In the genomic region with DNA sequence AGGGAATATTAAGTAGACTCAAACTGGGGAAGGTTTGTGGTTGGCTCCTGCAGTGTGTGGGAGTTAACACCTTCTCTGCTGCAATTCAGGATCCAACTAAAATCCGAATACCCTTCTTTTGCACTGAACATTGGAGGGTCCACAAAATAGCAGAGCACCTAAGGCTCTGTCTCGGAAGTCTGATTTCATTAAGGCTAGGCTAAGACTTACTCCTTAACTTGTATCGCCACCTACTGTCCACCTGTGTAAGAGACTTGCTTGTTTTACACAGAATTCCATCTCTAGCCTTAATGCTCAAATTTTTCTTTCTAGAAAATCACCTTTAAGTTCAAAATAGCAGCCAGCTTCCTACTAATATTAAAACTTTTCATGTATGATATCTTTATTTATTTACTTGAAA, we compare ENCODE assay signal across 9 mouse cellular contexts.
DNase-seq lines count a peak whose midpoint lies in the region; ATAC-seq lines count a peak whose summit lies in the region.
"Had no signal": no experiment of that assay in that cellular context is flagged by ENCODE, and none has a peak within 500 bp of the region (broad histone marks: within the 10 kb centered on the region; RNA-seq: fewer than 3 reads in every experiment).

No protein-coding gene starts in this region.

- peak; percentile 58 to 62 for DNase-seq in left cerebral cortex, postnatal 14 days (ENCODE audit: low spot score in 2 of 2)
- DNase-seq in left cerebral cortex, postnatal 4 days: no peak
- peak; percentile 28 for DNase-seq in ZHBTc4 (ENCODE audit: low read depth, low spot score)
- peak; percentile 63 for DNase-seq in embryonic facial prominence, embryonic 14.5 days (ENCODE audit: low spot score)
- DNase-seq in cerebellum, adult 18-20 months: no peak
- DNase-seq in left cerebral cortex, adult 8-10 months (ENCODE audit: low spot score in 2 of 2): no peak

- 8% methylated on average over 3 of the region's 3 CpGs for WGBS in embryonic facial prominence, embryonic 14.5 days
- 14% methylated on average over 3 of the region's 3 CpGs for WGBS in midbrain, embryonic 15.5 days

- no peak overlapping the region for H3K4me2 ChIP-seq in embryonic facial prominence, embryonic 14.5 days (ENCODE audit: low read depth, low read length)
- H3K4me2 ChIP-seq in midbrain, embryonic 15.5 days: no peak overlapping the region

- H3K27ac ChIP-seq in embryonic facial prominence, embryonic 14.5 days (replicated peaks; ENCODE audit: low read depth, low read length): no peak overlapping the region
- no peak overlapping the region for H3K27ac ChIP-seq in midbrain, embryonic 15.5 days

- no peak overlapping the region for H3K9ac ChIP-seq in embryonic facial prominence, embryonic 14.5 days (ENCODE audit: low read depth, low read length)
- H3K9ac ChIP-seq in midbrain, embryonic 15.5 days: no peak overlapping the region

- no peaks in the 10 kb centered on the region for H3K4me1 ChIP-seq in embryonic facial prominence, embryonic 14.5 days (ENCODE audit: control insufficient read depth, insufficient read depth, low read length)
- no peaks in the 10 kb centered on the region for H3K4me1 ChIP-seq in midbrain, embryonic 15.5 days

- no peaks in the 10 kb centered on the region for H3K36me3 ChIP-seq in embryonic facial prominence, embryonic 14.5 days (ENCODE audit: control insufficient read depth, insufficient read depth, low read length)
- no peaks in the 10 kb centered on the region for H3K36me3 ChIP-seq in midbrain, embryonic 15.5 days (replicated peaks)

- H3K9me3 ChIP-seq in embryonic facial prominence, embryonic 14.5 days (ENCODE audit: control insufficient read depth, low read length): no peaks in the 10 kb centered on the region
- H3K9me3 ChIP-seq in midbrain, embryonic 15.5 days: no peaks in the 10 kb centered on the region

- H3K4me3 ChIP-seq in embryonic facial prominence, embryonic 14.5 days (ENCODE audit: low read depth, low read length): no peak overlapping the region
- H3K4me3 ChIP-seq in midbrain, embryonic 15.5 days: no peak overlapping the region
- H3K4me3 ChIP-seq: erythroblast, embryonic 14.5 days had no signal

- intact Hi-C loops in left cerebral cortex, postnatal 14 days (cut with DNase I): loop anchor here (10.0 kb wide), 1 partner anchor 388 kb away; no protein-coding TSS in a partner anchor
- intact Hi-C loops in left cerebral cortex, postnatal 4 days (cut with DNase I): loop anchor here (5.0 to 10.0 kb wide), 2 partner anchors 56 to 998 kb away; no protein-coding TSS in a partner anchor

- no peaks in the 10 kb centered on the region for H3K27me3 ChIP-seq in embryonic facial prominence, embryonic 14.5 days (replicated peaks; ENCODE audit: control insufficient read depth, insufficient read depth, low read length)
- no peaks in the 10 kb centered on the region for H3K27me3 ChIP-seq in midbrain, embryonic 15.5 days (replicated peaks)

- no peak for ATAC-seq in embryonic facial prominence, embryonic 14.5 days (ENCODE audit: low read depth)
- ATAC-seq in midbrain, embryonic 15.5 days (replicated peaks): peak; percentile 85
- ATAC-seq: intestine, embryonic 16.5 days had no signal

Comparison
In these comparisons a context has a peak if more than half of its experiments do, and no peak if none do; other contexts are left out.
1. DNase-seq: peak in left cerebral cortex, postnatal 14 days (2 of 2), ZHBTc4 (single experiment) and embryonic facial prominence, embryonic 14.5 days (single experiment); none in left cerebral cortex, postnatal 4 days (single experiment), cerebellum, adult 18-20 months (0 of 2) and left cerebral cortex, adult 8-10 months (0 of 2).